ENCODE assay signal across 18 mouse cellular contexts in genomic region chr1:119534341-119534740, GRCm38 (mm10). TPM values are rescaled to one million over a fixed set of nuclear protein-coding genes. Genes with fewer than 3 reads are reported as not detected.
A peak's percentile ranks its signal among the peaks of the same experiment; 100 is the strongest.
DNase-seq lines count a peak whose midpoint lies in the region; ATAC-seq and TF ChIP-seq lines count a peak whose summit lies in the region.
"Had no signal": no experiment of that assay in that cellular context is flagged by ENCODE, and none has a peak within 500 bp of the region (broad histone marks: within the 10 kb centered on the region; RNA-seq: fewer than 3 reads in every experiment).

No protein-coding gene starts in this region.

- no peaks in the 10 kb centered on the region for H3K9me3 ChIP-seq in lung, postnatal 0 days (ENCODE audit: low read length)
- H3K9me3 ChIP-seq: embryonic facial prominence, embryonic 12.5 days; forebrain, embryonic 15.5 days; hindbrain, embryonic 12.5 days had no signal

- 91% methylated on average over 5 of the region's 5 CpGs for WGBS in lung, postnatal 0 days
- 4% methylated on average over 5 of the region's 5 CpGs for WGBS in macrophage (ENCODE audit: missing documents)

- no peak for TF ChIP-seq EP300 in lung, postnatal 0 days (IDR thresholded peaks at IDR 0.05)

- H3K4me2 ChIP-seq in lung, postnatal 0 days (replicated peaks; ENCODE audit: low read depth, low read length): no peak overlapping the region
- H3K4me2 ChIP-seq: embryonic facial prominence, embryonic 12.5 days; forebrain, embryonic 15.5 days; hindbrain, embryonic 12.5 days had no signal

- peak; percentile 28 for DNase-seq in lung, postnatal 0 days (ENCODE audit: low spot score)
- no peak for DNase-seq in lung, postnatal 14 days
- no peak for DNase-seq in left cerebral cortex, postnatal 4 days
- DNase-seq in testis, postnatal 14 days (ENCODE audit: low spot score): no peak
- DNase-seq in adrenal gland, adult 18-20 months (ENCODE audit: low spot score in 2 of 2): no peak
- DNase-seq: adrenal gland, adult 8-10 months; adrenal gland, postnatal 36 days; cerebellum, adult 18-20 months; cerebellum, postnatal 10 days; gastrocnemius, postnatal 10 days had no signal

- TF ChIP-seq POLR2A in bone marrow macrophage, adult 2 months (IDR thresholded peaks at IDR 0.05; ENCODE audit: borderline replicate concordance, low read depth, low read length): no peak

- no peaks in the 10 kb centered on the region for H3K27me3 ChIP-seq in lung, postnatal 0 days (replicated peaks; ENCODE audit: insufficient read depth, low read length)
- H3K27me3 ChIP-seq: embryonic facial prominence, embryonic 12.5 days; forebrain, embryonic 15.5 days; heart, embryonic 12.5 days; hindbrain, embryonic 12.5 days had no signal

- H3K27ac ChIP-seq in lung, postnatal 0 days (ENCODE audit: low read length): no peak overlapping the region
- 0 out of 2 replicates have a peak overlapping the region, but pooled peaks have one; percentile 1 for H3K27ac ChIP-seq in bone marrow macrophage, adult 2 months (ENCODE audit: insufficient read depth, low read depth, low read length)
- H3K27ac ChIP-seq in macrophage: 0 out of 2 replicates have a peak overlapping the region, but pooled peaks have one; percentile 14
- H3K27ac ChIP-seq: embryonic facial prominence, embryonic 12.5 days; hindbrain, embryonic 12.5 days had no signal

- intact Hi-C loops in left cerebral cortex, postnatal 4 days (cut with DNase I): no loop called here

- no peak overlapping the region for H3K4me3 ChIP-seq in lung, postnatal 0 days (ENCODE audit: low read depth, low read length)
- no peak overlapping the region for H3K4me3 ChIP-seq in bone marrow macrophage, adult 2 months (ENCODE audit: insufficient read depth, low read length)
- H3K4me3 ChIP-seq in macrophage (ENCODE audit: inconsistent target): no peak overlapping the region
- H3K4me3 ChIP-seq: embryonic facial prominence, embryonic 12.5 days; forebrain, embryonic 15.5 days; heart, embryonic 12.5 days; hindbrain, embryonic 12.5 days had no signal

- no peak overlapping the region for H3K9ac ChIP-seq in lung, postnatal 0 days (replicated peaks; ENCODE audit: low read depth)
- H3K9ac ChIP-seq: embryonic facial prominence, embryonic 12.5 days; forebrain, embryonic 15.5 days; heart, embryonic 12.5 days; hindbrain, embryonic 12.5 days had no signal

- no peaks in the 10 kb centered on the region for H3K36me3 ChIP-seq in lung, postnatal 0 days (ENCODE audit: insufficient read depth, low read length)
- H3K36me3 ChIP-seq in macrophage (ENCODE audit: inconsistent target): no peaks in the 10 kb centered on the region
- H3K36me3 ChIP-seq: embryonic facial prominence, embryonic 12.5 days; forebrain, embryonic 15.5 days had no signal

- no peak for ATAC-seq in lung, postnatal 0 days
- ATAC-seq in monocyte, adult 5-6 weeks (replicated peaks; ENCODE audit: insufficient number of reproducible peaks, low FRiP score, low TSS enrichment, poor library complexity, severe bottlenecking): peak; percentile 59; the same call in 1 of the 2 replicates
- ATAC-seq: inflammation-experienced regulatory T-cells, adult 6 months had no signal

- no peaks in the 10 kb centered on the region for H3K79me2 ChIP-seq in macrophage (ENCODE audit: inconsistent target)

- H3K4me1 ChIP-seq in lung, postnatal 0 days (ENCODE audit: insufficient read depth, low read depth, low read length): no peaks in the 10 kb centered on the region
- H3K4me1 ChIP-seq in bone marrow macrophage, adult 2 months (ENCODE audit: control insufficient read depth, insufficient read depth, low read length): peaks cover 18% of the 10 kb centered on the region
- H3K4me1 ChIP-seq: embryonic facial prominence, embryonic 12.5 days; hindbrain, embryonic 12.5 days had no signal

- no peak for TF ChIP-seq CTCF in lung, postnatal 0 days (IDR thresholded peaks at IDR 0.05)
- TF ChIP-seq CTCF in bone marrow macrophage, adult 2 months (IDR thresholded peaks at IDR 0.05; ENCODE audit: low read depth, low read length): no peak

RNA-seq across cellular contexts. Expression of gene Tmem185b, which starts 8.4 kb away (rescaled TPM):
- polyA plus RNA-seq in lung, postnatal 0 days (2015; fragmentation: Nextera tagmentation; extraction: Ambion mirVana): 23.1 and 25.8 TPM in 2 replicates
- polyA plus RNA-seq in bone marrow macrophage, adult 2 months (2012; ENCODE audit: insufficient read depth, insufficient read length, missing spikeins): 17.3 and 20.0 TPM in 2 replicates
- total RNA-seq in macrophage (2018; cell fraction: chromatin; rRNA removed): 10 to 100 TPM in 6 of 26 experiments, 1 to 10 TPM in 20; 4.9 to 14.7 (median 8.7) TPM
- 10 to 100 TPM; 13.3 to 24.2 (median 17.4) TPM for total RNA-seq in macrophage (2018; cell fraction: cytosol; rRNA removed)
- total RNA-seq in macrophage (2018; cell fraction: nucleus; rRNA removed): 10 to 100 TPM in 25 of 26 experiments, 1 to 10 TPM in 1; 9.9 to 31.6 (median 24.4) TPM
- 13.5 to 23.8 TPM (median 18.3 TPM) in 3 replicates for polyA plus RNA-seq in macrophage (2018)
- total RNA-seq in monocyte, adult 5-6 weeks (2017): 12.0 to 22.8 TPM (median 15.4 TPM) in 3 replicates
- 10 to 100 TPM; 14.1 to 15.3 TPM for total RNA-seq in left cerebral cortex, postnatal 4 days (2021)
- 10 to 100 TPM; 24.9 to 29.0 TPM for total RNA-seq in adrenal gland, adult 18-20 months (2021)

RNA-seq across cellular contexts. Expression of gene Ralb, which starts 29.7 kb away (rescaled TPM):
- 151 and 177 TPM in 2 replicates for polyA plus RNA-seq in lung, postnatal 0 days (2015; fragmentation: Nextera tagmentation; extraction: Ambion mirVana)
- polyA plus RNA-seq in bone marrow macrophage, adult 2 months (2012; ENCODE audit: insufficient read depth, insufficient read length, missing spikeins): 81.8 and 82.8 TPM in 2 replicates
- total RNA-seq in macrophage (2018; cell fraction: chromatin; rRNA removed): 100 to 1,000 TPM in 1 of 26 experiments, 10 to 100 TPM in 25; 30.9 to 114 (median 49.3) TPM
- 100 to 1,000 TPM in 6 of 26 experiments, 10 to 100 TPM in 20; 83.5 to 114 (median 93.7) TPM for total RNA-seq in macrophage (2018; cell fraction: cytosol; rRNA removed)
- 10 to 100 TPM; 44.4 to 87.0 (median 54.7) TPM for total RNA-seq in macrophage (2018; cell fraction: nucleus; rRNA removed)
- polyA plus RNA-seq in macrophage (2018): 76.5 to 98.9 TPM (median 79.7 TPM) in 3 replicates
- 31.2 to 45.9 TPM (median 45.4 TPM) in 3 replicates for total RNA-seq in monocyte, adult 5-6 weeks (2017)
- total RNA-seq in left cerebral cortex, postnatal 4 days (2021): 10 to 100 TPM; 42.5 to 43.0 TPM
- total RNA-seq in adrenal gland, adult 18-20 months (2021): 10 to 100 TPM; 47.7 to 58.3 TPM
